Mouse (Mus musculus) embryo, embryonic 10.5 days (tissue): ENCODE data around the gene Pgbd1.
"Not testable (repeated sequence)": the region's sequence is repeated elsewhere in the genome, so short reads cannot be mapped to it uniquely, and the experiment has no call there.

ENCODE experiments used
- DNase-seq: peaks from one replicate; pipeline ENCODE4 v3.0.0-alpha.2; 2015; ENCODE audit warnings: low spot score

Pgbd1 gene

DNA sequence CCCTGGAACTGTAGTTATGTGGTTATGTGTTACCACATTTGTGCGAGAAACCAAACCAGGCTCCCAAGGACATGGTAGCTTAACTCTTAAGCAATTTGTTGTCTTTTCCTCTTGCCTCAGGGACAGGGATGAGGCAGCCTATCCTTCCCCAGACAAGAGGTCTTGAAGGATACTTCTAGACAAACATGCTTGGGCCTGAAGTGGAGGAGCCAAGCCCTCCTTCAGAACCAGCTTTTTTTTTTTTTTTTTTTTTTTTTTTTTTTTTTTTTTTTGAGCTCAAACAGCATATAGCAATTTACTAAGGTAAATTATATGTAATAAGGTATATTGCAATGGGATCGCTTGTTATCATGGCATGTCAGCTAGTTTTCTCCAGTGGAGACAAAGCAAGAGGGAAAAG lies 25.1 kb downstream of the Pgbd1 start:
- DNase-seq, result no peak

DNA sequence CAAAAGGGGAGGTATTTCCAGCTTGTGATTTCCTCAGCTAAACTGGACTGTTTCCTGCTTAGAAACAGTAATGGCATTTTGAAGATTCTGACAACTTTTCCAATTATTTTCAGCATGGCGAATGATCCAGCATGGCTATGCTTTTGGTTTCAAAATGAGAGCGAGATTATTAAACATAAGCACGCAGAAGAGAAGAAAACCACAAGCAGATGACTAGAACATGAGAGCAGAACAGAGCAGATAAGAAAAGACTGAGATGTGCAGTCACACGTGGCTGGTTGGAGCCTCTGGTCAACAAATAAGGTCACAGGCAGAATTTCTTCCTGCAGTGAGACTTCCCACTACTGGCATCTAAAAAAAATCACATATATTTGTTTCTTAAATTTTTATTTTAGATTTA lies 25.6 kb downstream of the Pgbd1 start:
- DNase-seq, result no peak

DNA sequence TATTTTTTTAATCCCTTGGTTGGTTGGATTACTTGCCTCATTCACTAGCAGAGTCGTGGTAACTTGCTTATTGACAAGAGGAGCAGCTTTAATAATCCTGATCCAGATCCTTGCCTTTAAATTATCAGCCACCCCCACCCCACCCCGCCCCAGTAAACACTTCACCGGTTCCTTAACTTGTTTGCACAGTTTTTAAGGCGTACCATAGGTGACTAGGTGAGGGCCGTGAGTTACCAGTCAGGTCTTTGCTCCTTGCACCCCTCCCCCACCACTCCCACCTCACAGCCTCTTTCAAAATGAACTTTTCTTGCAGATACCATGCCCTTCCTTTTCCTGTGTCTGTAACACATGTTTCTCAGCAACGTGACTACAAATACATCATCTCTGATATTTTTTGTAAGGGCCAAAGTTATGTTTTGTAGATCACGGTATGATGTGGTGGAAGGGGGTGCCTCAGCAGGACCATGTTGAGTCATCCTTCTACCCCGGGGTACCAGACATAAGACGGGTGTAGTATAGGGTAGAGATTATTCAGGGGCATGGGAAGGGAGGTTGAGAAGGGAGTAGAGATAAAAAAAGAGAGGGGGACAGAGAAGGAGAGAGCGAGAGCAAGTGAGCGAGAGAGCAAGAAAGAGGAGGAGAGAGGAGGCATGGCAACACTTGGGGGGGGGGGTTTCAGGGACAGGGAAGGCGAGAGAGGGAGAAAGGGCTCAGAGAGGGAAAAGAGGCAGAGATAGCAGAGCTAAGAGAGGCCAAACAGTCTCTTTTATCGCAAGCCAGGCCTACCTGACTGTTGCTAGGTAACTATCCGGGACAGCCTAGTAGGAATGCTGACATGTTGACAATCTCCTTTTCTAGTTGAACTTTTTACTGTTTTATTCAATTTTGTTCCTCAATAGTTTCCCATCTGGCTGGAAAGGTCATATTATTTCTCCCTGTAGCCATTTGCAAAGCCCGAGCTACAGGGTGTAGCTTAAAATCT lies 26.3 kb downstream of the Pgbd1 start:
- no peak for DNase-seq

DNA sequence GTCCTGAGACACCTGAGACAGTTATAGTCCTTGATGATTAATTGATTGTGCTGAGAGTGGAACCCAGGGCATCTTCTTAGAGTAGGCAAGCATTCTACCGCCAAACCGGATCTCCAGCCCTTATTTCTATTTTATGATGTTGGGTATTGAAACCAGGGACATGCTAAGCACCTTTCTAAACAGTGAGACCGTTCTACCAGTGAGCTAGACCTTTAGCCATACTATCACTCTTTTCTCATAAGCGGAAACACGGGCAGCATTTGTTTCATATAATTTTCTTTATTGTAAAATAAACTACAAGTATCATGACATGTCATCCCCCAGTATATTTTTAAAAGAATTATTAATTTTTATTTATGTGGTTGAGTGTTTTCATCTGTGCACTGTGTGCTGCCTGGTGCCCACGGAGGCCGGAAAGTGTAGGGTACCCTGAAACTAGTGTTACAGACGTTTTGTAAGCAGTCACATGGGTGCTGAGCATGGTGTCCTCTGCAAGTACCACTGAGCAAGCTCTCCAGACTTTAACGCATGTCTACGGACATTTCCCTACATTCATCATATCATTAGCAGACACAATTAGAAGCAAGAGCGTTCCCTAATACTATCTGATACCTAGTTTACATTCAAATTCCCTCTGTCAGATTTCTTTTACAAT lies 31.9 kb downstream of the Pgbd1 start:
- no peak for DNase-seq

DNA sequence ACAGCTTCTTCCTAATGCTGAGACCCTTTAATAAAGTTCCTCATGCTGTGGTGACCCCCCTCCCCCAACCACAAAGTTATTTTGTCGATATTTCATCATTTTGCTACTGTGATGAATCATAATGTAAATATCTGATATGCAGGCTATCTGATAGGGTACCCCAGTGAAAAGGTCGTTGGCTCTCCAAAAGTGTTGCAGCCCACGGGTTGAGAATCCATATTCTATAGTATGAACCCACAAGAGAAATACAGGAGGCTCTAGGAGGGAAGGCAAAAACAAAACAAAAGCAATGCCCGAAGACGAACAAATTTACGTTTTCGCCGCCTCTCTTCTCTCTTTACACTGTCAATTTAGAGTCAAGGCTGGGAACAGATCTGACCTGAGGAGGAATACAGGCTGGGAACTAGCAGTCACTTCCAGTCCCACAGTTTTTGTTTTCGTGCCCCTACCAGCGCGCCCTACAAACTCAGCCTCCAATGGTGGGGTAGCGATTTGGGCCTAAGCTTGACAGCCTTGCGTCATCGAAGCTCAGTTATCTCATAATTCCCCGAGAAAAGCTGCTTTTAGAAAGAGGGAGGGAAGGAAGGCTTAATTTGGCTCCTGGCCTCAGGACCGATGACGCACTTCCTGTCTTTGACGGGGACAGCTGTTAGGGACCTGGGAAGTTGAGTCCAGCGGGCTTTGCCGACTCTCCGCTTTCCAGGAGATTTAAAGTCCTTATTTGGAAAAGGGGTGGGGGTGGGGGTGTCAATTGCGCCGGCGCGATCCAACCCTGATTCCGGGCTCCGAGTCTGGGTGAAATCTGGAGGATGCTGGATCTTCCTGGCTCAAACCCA lies 32.7 kb downstream of the Pgbd1 start:
- DNase-seq, result peak; percentile 90

DNA sequence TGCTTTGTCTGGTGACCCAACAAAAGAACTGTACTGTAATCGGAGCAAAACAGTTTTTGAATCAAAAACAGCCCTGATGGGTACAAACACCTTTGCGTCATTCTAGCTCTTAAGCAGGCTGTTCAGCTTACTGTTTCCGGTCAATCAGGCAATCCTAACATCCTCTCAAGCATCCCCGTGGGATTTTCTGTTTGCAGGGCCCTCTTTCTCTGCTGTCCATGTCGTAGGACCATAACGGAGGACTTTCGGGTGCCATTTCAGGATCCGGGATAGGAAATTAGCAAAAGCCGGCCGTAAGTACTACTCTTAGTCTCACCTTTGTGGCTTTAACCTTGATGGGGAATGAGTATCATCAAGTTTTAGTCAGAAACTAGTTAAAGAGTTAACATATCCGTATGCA lies 33.5 kb downstream of the Pgbd1 start:
- no peak for DNase-seq

DNA sequence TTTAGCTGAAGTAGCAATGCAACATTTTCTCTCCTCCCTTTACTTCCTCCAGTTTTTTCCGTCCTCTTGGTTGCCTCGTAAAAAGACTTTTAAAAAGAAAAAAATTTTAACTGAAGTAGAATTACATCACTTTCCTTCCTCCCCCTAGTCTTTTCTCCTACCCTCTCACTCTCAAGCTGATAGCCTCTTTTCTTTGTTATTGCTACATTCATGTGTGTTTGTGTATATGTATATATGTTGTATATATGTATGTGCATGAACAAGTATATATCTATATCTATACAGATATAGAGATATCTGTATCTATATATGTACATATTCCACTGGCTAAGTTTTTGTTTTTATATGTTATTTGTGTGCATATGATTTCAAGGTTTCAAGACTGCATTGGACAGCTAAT lies 38.0 kb downstream of the Pgbd1 start:
- DNase-seq, result no peak

DNA sequence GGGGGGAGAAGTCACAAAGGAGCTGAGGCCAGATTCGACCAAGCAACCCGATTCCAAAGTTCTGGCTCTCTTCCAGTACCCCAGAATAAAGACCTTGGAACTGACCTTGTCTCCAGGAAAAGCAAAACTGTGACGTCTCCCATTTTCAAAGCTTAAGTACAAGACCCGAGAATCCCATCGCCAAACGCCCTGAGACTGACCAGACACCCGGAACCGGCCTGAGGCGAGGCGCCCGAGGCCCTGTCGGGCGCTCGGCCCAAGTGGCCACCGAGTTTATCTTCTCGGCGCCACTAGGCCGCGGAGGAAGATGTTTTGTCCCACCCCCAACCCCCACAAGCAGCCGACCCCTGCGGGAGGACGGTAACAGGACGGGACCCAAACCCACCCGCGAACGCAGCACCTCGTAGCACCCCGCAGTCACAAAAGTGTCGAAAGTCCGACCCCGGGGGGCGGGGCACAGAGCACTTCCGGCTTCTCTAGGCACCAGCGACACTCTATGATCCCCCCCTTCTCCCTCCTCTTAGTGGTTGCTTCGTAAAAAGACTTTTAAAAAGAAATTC lies 38.5 kb downstream of the Pgbd1 start, which contains the start of gene Zkscan3:
Gene Zkscan3, minus strand, starts transcription at position 469 of the 560 bp plus-strand sequence.
- DNase-seq, result peak; percentile 92

DNA sequence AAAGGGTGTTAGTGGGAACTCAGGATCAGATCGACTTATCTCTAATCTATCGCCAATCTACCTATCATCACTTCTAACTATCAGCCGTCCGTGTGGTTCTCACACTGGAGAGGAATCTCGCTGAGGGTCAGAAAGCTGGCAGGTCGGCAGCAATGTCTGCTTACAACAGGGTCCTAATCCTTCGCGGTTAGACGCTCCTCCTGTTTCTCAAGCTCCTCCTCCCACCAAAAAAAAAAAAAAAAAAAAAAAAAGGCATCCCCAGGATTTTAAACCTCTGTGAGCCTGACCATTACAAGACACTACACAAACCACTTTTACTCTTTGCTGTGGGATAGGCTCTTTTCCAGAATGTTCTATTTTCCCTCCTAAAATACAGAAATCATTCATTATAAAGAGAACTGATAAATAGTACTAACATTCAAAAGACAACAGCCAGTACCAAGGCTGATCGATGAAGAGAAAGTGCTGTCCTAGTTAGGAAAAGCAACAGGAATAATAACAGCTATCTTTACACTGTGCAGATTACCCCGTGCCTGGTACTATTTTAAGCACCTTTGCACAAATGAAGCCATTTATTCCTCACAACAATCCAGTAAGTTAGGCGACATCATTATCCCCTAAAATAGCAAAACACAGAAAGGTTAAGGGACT lies 39.1 kb downstream of the Pgbd1 start:
- DNase-seq, result peak; percentile 39

DNA sequence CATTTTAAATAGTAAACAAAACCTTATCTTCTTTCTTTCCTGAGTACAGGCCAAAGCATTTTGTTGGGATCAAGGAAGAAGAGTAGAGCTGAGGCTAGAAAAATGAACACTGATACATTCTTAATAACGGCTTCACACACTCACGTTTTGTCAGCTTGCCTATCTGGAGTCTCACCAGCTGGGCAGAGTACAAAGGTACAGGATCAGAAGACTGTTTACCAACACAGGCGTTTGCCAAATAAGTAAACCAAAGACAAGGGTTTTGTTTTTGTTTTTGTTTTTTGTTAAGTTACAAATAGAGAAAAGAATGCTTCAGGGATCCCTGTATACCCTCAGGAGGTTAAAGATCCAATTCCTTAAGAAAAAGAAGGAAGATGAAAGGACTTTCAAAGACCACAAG lies 39.7 kb downstream of the Pgbd1 start:
- DNase-seq, result no peak

DNA sequence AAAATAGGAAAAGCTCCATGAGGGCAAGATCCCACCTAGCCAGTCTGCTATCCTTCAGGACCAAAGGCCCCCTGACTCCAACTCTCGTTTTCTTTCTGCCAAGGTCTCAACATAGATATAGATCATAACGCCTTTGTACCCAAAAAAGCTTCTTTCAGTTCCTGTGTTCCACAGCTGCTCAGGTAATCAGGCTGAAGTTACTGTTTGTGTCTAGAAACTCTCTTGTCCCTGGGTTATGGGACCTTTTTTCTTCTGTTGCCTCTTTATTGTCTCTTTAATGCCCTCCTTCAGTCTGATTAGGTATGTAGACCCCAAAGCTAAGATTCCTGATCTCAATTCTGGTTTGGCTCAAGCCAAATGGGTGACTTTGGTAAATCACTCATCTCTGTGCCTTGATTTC lies 43.4 kb downstream of the Pgbd1 start:
- DNase-seq, result no peak

DNA sequence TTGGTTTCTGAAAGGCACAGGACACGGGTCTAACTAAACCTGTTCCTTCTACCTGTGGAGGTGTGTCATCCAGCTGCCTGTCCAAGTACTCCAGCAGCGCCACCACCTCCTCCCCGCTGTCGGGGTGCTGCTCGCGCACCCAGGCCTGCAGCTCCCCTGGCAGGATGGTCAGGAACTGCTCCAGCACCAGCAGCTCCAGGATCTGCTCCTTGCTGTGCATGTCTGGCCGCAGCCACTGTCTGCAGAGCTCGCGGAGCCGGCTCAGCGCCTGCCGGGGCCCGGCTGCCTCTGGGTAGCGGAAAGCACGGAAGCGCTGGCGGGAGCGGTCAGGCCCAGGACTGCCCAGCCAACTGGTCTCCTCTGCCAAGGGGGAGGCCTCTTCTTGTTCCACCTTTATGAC lies 44.8 kb downstream of the Pgbd1 start:
- DNase-seq, result not testable (repeated sequence)

DNA sequence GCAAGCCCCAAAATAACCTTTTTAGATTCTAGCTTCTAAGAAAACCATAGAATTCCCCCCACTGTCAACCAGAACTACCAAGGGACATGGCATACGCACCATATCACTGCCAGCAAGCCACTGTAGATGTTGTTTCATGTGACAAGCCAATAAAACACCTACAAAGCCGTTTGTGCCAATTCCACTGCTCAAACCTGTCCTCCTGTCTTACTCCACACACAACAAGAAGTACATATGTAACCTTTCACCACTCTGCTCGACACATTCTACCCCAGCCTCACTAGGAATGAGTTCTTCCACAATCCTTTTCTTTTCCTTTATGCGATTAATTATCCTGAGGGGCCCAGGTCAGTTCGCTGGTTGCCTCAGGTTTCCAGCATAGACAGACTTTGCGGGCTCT lies 45.2 kb downstream of the Pgbd1 start:
- no peak for DNase-seq

DNA sequence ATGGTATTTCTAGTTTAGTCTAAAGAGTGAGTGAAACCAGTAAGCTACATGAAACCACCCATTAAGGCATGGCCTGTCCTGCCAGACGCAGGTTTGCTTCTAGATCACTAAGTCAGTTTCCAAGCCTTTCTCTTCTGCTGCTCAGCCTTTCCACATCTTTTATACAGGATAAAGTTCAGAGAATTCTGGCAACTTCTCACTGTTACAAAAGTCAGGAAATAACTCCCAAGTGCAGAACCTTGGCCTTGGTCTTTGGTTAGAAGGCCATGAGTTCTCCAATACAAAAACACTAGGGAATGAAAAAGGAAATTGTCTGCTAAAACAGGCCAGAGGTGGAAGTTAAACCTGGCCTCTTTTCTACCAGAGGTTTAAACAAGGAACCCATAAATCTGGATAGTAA lies 45.6 kb downstream of the Pgbd1 start:
- no peak for DNase-seq

DNA sequence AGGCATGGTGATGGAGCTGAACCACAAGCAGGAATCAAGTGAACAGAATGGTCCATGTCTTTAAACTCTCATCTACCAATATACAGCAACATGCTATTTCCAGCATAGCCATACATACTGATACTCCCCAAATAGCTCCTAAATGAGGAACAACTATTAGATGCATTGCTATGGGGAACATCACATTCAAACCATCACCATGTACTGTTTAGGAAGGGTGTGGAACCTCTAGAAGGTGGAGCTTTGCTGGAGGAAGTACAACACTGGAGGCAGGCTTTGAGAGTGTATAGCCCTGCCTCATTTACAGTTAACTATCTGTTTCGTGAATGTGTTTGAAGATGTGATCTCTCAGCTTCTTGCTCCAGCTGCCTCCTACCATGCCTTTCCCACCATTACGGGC lies 63.1 kb downstream of the Pgbd1 start:
- DNase-seq, result no peak

DNA sequence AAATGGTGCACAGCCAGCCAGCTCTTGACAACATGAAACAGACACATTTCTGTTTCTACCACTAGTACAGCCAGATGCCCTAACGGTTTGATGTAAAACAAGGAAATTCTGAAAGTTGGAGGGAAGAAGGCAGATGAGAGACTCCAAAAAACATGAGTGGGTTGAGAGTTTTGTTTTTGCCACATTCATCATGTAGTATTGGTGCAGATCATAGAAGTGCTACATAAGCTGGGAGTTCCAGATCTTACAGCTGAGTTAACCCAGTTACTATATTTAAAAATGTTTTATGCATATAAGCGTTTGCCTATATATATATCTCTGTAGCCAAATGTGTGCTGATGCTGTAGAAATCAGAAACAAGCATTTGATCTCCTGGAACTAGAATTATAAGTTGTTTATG lies 68.2 kb downstream of the Pgbd1 start:
- DNase-seq, result no peak
